Mouse (Mus musculus) spleen, adult 2 months (tissue): ENCODE data around the gene Mtcl1.

ENCODE experiments used
- CTCF ChIP-seq: fragments of 200-500 bp; IDR thresholded peaks from 2 replicates; pipeline ENCODE4 v1.5.1; 2011; ENCODE audit warnings: mild to moderate bottlenecking, inconsistent platforms; ENCODE audit not compliant: insufficient read depth, insufficient read length, insufficient replicate concordance; ENCODE audit errors: extremely low read depth
- POLR2A ChIP-seq: fragments of 200-500 bp; IDR thresholded peaks from 2 replicates; pipeline ENCODE4 v1.6.1; 2011; ENCODE audit warnings: low read depth, low read length, inconsistent platforms

DNA sequence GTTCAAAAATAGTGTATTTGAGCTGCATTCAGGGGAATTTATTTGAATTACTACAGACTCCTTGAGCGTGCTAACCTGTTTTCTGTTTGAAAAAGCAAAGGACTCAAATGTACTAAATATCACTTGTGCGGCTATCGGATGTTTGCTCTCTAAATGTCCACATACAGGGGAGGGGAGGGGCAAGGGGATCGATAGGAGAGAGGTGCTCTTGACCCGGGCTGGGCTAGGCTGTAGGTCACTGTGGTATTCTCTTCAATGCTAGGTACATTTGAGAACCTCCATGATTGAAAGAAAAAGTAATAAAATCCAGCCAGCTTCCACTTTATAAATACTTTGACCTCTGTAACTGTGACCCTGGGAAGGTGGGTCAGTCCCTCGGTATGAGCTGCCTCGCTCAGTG is 33.1 kb downstream of the Mtcl1 start:
- TF ChIP-seq CTCF (no peak), POLR2A (no peak)
